Mouse (Mus musculus): Measurements from ENCODE around the gene Rgs7. TPM values are rescaled to one million over a fixed set of nuclear protein-coding genes. Genes with fewer than 3 reads are reported as not detected.
A peak's percentile ranks its signal among the peaks of the same experiment; 100 is the strongest.

Rgs7 gene
- polyA plus RNA-seq (2021), result 0.27 TPM

GRCm38 (mm10) chr1:175491861-175492682, at the start of gene Rgs7:
Rgs7 (minus strand) TSS chr1:175492500.
- TF ChIP-seq CTCF (IDR thresholded peaks at IDR 0.05), result no peak
- ATAC-seq (peak; percentile 31), DNase-seq (ENCODE audit: low read depth, low spot score) (no peak)
- in situ Hi-C loops (cut with MboI; ENCODE audit: low pct_unique_long_range_greater_than_20kb), result no loop called here
- CTCF ChIA-PET, result no interaction called here
- peaks cover 5% of the 10 kb centered on the region for H3K27me3 ChIP-seq
- POLR2A ChIA-PET, result no interaction called here

- DNase-seq (ENCODE audit: low read depth, low spot score), result no peak
- in situ Hi-C loops (cut with MboI; ENCODE audit: low pct_unique_long_range_greater_than_20kb), result no loop called here
- POLR2A ChIA-PET, result no interaction called here
- CTCF ChIA-PET, result interaction anchor here (1.5 kb wide), 1 partner anchor 10 kb away, joined by 3 read pairs; no protein-coding TSS in a partner anchor
- no peak for ATAC-seq
- H3K27me3 ChIP-seq, result no peaks in the 10 kb centered on the region
- no peak for TF ChIP-seq CTCF (IDR thresholded peaks at IDR 0.05)
Measured at GRCm38 (mm10) chr1:175540700-175541099, 48.4 kb upstream of the Rgs7 start.

- DNase-seq (ENCODE audit: low read depth, low spot score) (no peak), ATAC-seq (no peak)
- ChIA-PET CTCF (no interaction called here), POLR2A (no interaction called here)
- no peak for TF ChIP-seq CTCF (IDR thresholded peaks at IDR 0.05)
- in situ Hi-C loops (cut with MboI; ENCODE audit: low pct_unique_long_range_greater_than_20kb), result no loop called here
- no peaks in the 10 kb centered on the region for H3K27me3 ChIP-seq
Measured at GRCm38 (mm10) chr1:175537321-175537720, 45.0 kb upstream of the Rgs7 start.

GRCm38 (mm10) chr1:175529858-175530257, 37.6 kb upstream of the Rgs7 start:
- no peak for DNase-seq (ENCODE audit: low read depth, low spot score)
- in situ Hi-C loops (cut with MboI; ENCODE audit: low pct_unique_long_range_greater_than_20kb), result no loop called here
- POLR2A ChIA-PET, result no interaction called here
- no peak for TF ChIP-seq CTCF (IDR thresholded peaks at IDR 0.05)
- no peaks in the 10 kb centered on the region for H3K27me3 ChIP-seq
- CTCF ChIA-PET, result interaction anchor here (1.0 to 1.5 kb wide), 2 partner anchors 12 to 14 kb away, joined by 3 read pairs; no protein-coding TSS in a partner anchor
- no peak for ATAC-seq

- DNase-seq (ENCODE audit: low read depth, low spot score) (no peak), ATAC-seq (no peak)
- ChIA-PET POLR2A (no interaction called here), CTCF (no interaction called here)
- in situ Hi-C loops (cut with MboI; ENCODE audit: low pct_unique_long_range_greater_than_20kb), result no loop called here
- H3K27me3 ChIP-seq, result no peaks in the 10 kb centered on the region
- TF ChIP-seq CTCF (IDR thresholded peaks at IDR 0.05), result no peak
Measured at GRCm38 (mm10) chr1:175524626-175525294, 32.5 kb upstream of the Rgs7 start.

- H3K27me3 ChIP-seq, result no peaks in the 10 kb centered on the region
- TF ChIP-seq CTCF (IDR thresholded peaks at IDR 0.05), result no peak
- in situ Hi-C loops (cut with MboI; ENCODE audit: low pct_unique_long_range_greater_than_20kb), result no loop called here
- no peak for DNase-seq (ENCODE audit: low read depth, low spot score)
- POLR2A ChIA-PET, result no interaction called here
- CTCF ChIA-PET, result no interaction called here
- ATAC-seq, result no peak
Measured at GRCm38 (mm10) chr1:175523572-175523971, 31.3 kb upstream of the Rgs7 start.

GRCm38 (mm10) chr1:175514543-175514942, 22.2 kb upstream of the Rgs7 start:
- CTCF ChIA-PET, result interaction anchor here (1.0 kb wide), 1 partner anchor 35 kb away, joined by 3 read pairs; no protein-coding TSS in a partner anchor
- in situ Hi-C loops (cut with MboI; ENCODE audit: low pct_unique_long_range_greater_than_20kb), result no loop called here

GRCm38 (mm10) chr1:175512173-175512572, 19.9 kb upstream of the Rgs7 start:
- H3K27me3 ChIP-seq, result peaks cover 9% of the 10 kb centered on the region
- in situ Hi-C loops (cut with MboI; ENCODE audit: low pct_unique_long_range_greater_than_20kb), result no loop called here
- DNase-seq (ENCODE audit: low read depth, low spot score) (no peak), ATAC-seq (no peak)
- CTCF ChIA-PET, result no interaction called here
- POLR2A ChIA-PET, result no interaction called here
- no peak for TF ChIP-seq CTCF (IDR thresholded peaks at IDR 0.05)

More at GRCm38 (mm10) chr1:175514543-175514942, 22.2 kb upstream of the Rgs7 start:
- peaks cover 9% of the 10 kb centered on the region for H3K27me3 ChIP-seq
- ATAC-seq (no peak), DNase-seq (ENCODE audit: low read depth, low spot score) (no peak)
- POLR2A ChIA-PET, result no interaction called here
- TF ChIP-seq CTCF (IDR thresholded peaks at IDR 0.05), result no peak

GRCm38 (mm10) chr1:175509989-175510388, 17.7 kb upstream of the Rgs7 start:
- peaks cover 9% of the 10 kb centered on the region for H3K27me3 ChIP-seq
- in situ Hi-C loops (cut with MboI; ENCODE audit: low pct_unique_long_range_greater_than_20kb), result no loop called here
- no peak for TF ChIP-seq CTCF (IDR thresholded peaks at IDR 0.05)
- DNase-seq (ENCODE audit: low read depth, low spot score) (no peak), ATAC-seq (no peak)
- ChIA-PET POLR2A (no interaction called here), CTCF (no interaction called here)

- DNase-seq (ENCODE audit: low read depth, low spot score), result no peak
- POLR2A ChIA-PET, result no interaction called here
- CTCF ChIA-PET, result no interaction called here
Measured at GRCm38 (mm10) chr1:175492683-175493043, 363 bp upstream of the Rgs7 start.

GRCm38 (mm10) chr1:175491511-175491860, 814 bp downstream of the Rgs7 start:
- in situ Hi-C loops (cut with MboI; ENCODE audit: low pct_unique_long_range_greater_than_20kb), result no loop called here
- POLR2A ChIA-PET, result no interaction called here
- CTCF ChIA-PET, result no interaction called here
- TF ChIP-seq CTCF (IDR thresholded peaks at IDR 0.05), result no peak
- ATAC-seq (no peak), DNase-seq (ENCODE audit: low read depth, low spot score) (no peak)
- peaks cover 5% of the 10 kb centered on the region for H3K27me3 ChIP-seq

More at GRCm38 (mm10) chr1:175492683-175493043, 363 bp upstream of the Rgs7 start:
- in situ Hi-C loops (cut with MboI; ENCODE audit: low pct_unique_long_range_greater_than_20kb), result no loop called here
- peaks cover 5% of the 10 kb centered on the region for H3K27me3 ChIP-seq
- no peak for ATAC-seq
- TF ChIP-seq CTCF (IDR thresholded peaks at IDR 0.05), result no peak
